Mouse (Mus musculus): ENCODE results near the gene Olfr1436.

GRCm38 (mm10) chr19:12335810-12336209, 36.9 kb upstream of the Olfr1436 start, which contains the start of gene Olfr1438-ps1:
- TF ChIP-seq CTCF (IDR thresholded peaks at IDR 0.05; ENCODE audit: low read depth, low read length) (no peak), POLR2A (IDR thresholded peaks at IDR 0.05; ENCODE audit: extremely low read depth, insufficient read depth, low read length) (no peak)

Data from liver, adult 2 months (tissue).